18 mouse cellular contexts compared by ENCODE assay signal in the genomic region with DNA sequence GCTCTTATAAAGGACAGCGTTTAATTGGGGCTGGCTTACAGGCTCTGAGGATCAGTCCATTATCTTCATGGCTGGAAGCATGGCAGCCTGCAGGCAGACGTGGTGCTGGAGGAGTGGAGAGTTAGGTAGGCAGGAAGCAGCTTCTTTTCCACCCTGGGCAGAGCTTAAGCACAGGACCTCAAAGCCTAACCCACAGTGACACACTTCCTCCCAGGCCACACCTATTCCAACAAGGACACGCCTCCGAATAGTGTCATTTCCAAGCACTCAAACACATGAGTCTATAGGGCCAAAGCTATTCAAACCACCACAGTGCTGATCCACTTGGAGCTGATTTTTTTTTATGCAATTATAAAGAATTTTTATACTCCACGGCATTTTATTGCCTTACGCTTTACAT.
"Had no signal": no experiment of that assay in that cellular context is flagged by ENCODE, and none has a peak within 500 bp of the region (broad histone marks: within the 10 kb centered on the region; RNA-seq: fewer than 3 reads in every experiment).

No protein-coding gene starts in this region.

- H3K4me3 ChIP-seq: kidney, embryonic 15.5 days; left cerebral cortex, adult 2 months; limb, embryonic 12.5 days; liver, embryonic 13.5 days; lung, embryonic 15.5 days; midbrain, embryonic 13.5 days had no signal

- H3K9ac ChIP-seq: kidney, embryonic 15.5 days; limb, embryonic 12.5 days; liver, embryonic 13.5 days; lung, embryonic 15.5 days; midbrain, embryonic 13.5 days had no signal

- H3K4me1 ChIP-seq: kidney, embryonic 15.5 days; limb, embryonic 12.5 days; liver, embryonic 13.5 days; lung, embryonic 15.5 days; midbrain, embryonic 13.5 days had no signal

- H3K27ac ChIP-seq: kidney, embryonic 15.5 days; left cerebral cortex, adult 2 months; limb, embryonic 12.5 days; liver, embryonic 13.5 days; lung, embryonic 15.5 days; midbrain, embryonic 13.5 days; stomach, postnatal 0 days had no signal

- H3K27me3 ChIP-seq: kidney, embryonic 15.5 days; limb, embryonic 12.5 days; liver, embryonic 13.5 days; lung, embryonic 15.5 days had no signal

- H3K9me3 ChIP-seq: kidney, embryonic 15.5 days; limb, embryonic 12.5 days; liver, embryonic 13.5 days; lung, embryonic 15.5 days; midbrain, embryonic 13.5 days had no signal

- H3K36me3 ChIP-seq: kidney, embryonic 15.5 days; limb, embryonic 12.5 days; liver, embryonic 13.5 days; lung, embryonic 15.5 days; midbrain, embryonic 13.5 days had no signal

- H3K4me2 ChIP-seq: kidney, embryonic 15.5 days; limb, embryonic 12.5 days; liver, embryonic 13.5 days; lung, embryonic 15.5 days; midbrain, embryonic 13.5 days had no signal

- DNase-seq: kidney, adult 11 months; kidney, adult 8-10 months; kidney, postnatal 10 days; kidney, postnatal 36 days; layer of hippocampus, postnatal 36 days; liver, embryonic 13.5 days; lung, postnatal 10 days; lung, postnatal 36 days; right cerebral cortex, postnatal 4 days; thymus, adult 2 months; thymus, postnatal 25 days had no signal

- ATAC-seq: midbrain, embryonic 13.5 days; midbrain, embryonic 16.5 days had no signal
